Mouse (Mus musculus): ENCODE measurements around the gene Lmf1. TPM values are rescaled to one million over a fixed set of nuclear protein-coding genes. Genes with fewer than 3 reads are reported as not detected.

Lmf1 gene
- polyA plus RNA-seq, 1 experiment from 2014 or later, result 18.8 TPM

DNA sequence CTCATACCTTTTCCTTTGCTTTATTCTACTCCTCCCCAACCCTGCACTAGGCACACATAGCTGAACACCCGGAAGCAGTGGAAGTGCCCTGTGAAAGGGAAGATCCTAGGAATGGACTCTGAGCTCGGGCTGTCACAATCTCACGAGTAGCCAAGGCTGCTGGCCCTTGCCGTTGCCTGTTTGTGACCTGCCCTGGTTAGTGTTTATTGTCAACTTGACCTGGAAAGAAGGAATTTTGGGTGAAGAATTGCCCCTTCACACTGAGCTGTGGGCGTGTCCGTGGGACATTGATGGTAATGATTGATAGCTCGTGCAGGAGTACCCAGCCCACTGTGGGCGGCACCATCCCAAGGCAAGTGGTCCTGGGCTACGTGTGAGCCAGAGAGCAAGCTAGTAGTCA lies 5.8 kb downstream of the Lmf1 start:
- no peaks in the 10 kb centered on the region for H3K27me3 ChIP-seq (replicated peaks; ENCODE audit: control insufficient read depth, insufficient read depth, low read length)
- 95% methylated on average over 9 of the region's 9 CpGs for WGBS
- DNase-seq (ENCODE audit: low spot score) (no peak), ATAC-seq (no peak)
- H3K4me3 ChIP-seq (ENCODE audit: low read depth, low read length), result no peak overlapping the region
- peaks cover 3% of the 10 kb centered on the region; the same call in 1 of the 2 replicates for H3K4me1 ChIP-seq (ENCODE audit: control insufficient read depth, insufficient read depth, low read length)
- H3K36me3 ChIP-seq (ENCODE audit: control insufficient read depth, insufficient read depth, low read length), result peaks cover 35% of the 10 kb centered on the region
- H3K9ac ChIP-seq (ENCODE audit: low read length), result no peak overlapping the region
- H3K4me2 ChIP-seq (ENCODE audit: low read length), result no peak overlapping the region
- no peak overlapping the region for H3K27ac ChIP-seq (ENCODE audit: low read depth, low read length)
- H3K9me3 ChIP-seq (replicated peaks; ENCODE audit: control insufficient read depth, low read length), result no peaks in the 10 kb centered on the region

GRCm38 (mm10) chr17:25590068-25590467 lies 11.2 kb downstream of the Lmf1 start:
- ATAC-seq, result no peak
- 95% methylated on average over 6 of the region's 6 CpGs for WGBS
- no peak overlapping the region for H3K4me3 ChIP-seq (ENCODE audit: low read depth, low read length)
- DNase-seq (ENCODE audit: low spot score), result no peak
- no peaks in the 10 kb centered on the region for H3K27me3 ChIP-seq (replicated peaks; ENCODE audit: control insufficient read depth, insufficient read depth, low read length)
- peaks cover 33% of the 10 kb centered on the region for H3K36me3 ChIP-seq (ENCODE audit: control insufficient read depth, insufficient read depth, low read length)
- peaks cover 3% of the 10 kb centered on the region; the same call in 1 of the 2 replicates for H3K4me1 ChIP-seq (ENCODE audit: control insufficient read depth, insufficient read depth, low read length)
- no peaks in the 10 kb centered on the region for H3K9me3 ChIP-seq (replicated peaks; ENCODE audit: control insufficient read depth, low read length)
- no peak overlapping the region for H3K4me2 ChIP-seq (ENCODE audit: low read length)
- H3K9ac ChIP-seq (ENCODE audit: low read length), result no peak overlapping the region
- no peak overlapping the region for H3K27ac ChIP-seq (ENCODE audit: low read depth, low read length)

DNA sequence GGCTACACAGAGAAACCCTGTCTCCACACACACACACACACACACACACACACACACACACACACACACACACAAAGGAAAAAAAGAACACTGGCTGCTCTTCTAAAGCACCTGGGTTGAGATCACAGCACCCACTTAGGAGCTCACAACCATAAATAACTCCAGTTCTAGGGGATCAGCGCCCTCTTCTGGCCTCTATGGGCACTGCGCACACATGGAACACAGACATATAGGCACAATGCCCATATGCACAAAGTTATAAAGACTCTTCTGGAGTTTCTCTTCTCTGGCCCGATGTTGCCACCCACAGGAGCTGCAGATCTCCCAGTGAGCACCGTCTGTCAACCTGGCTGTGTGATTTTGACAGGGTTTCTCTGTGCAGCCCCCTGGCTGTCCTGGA lies 12.1 kb downstream of the Lmf1 start:
- 82% methylated on average over 4 of the region's 4 CpGs for WGBS
- Histone ChIP-seq H3K27ac (ENCODE audit: low read depth, low read length) (no peak overlapping the region), H3K4me3 (ENCODE audit: low read depth, low read length) (no peak overlapping the region), H3K36me3 (ENCODE audit: control insufficient read depth, insufficient read depth, low read length) (peaks cover 26% of the 10 kb centered on the region), H3K27me3 (replicated peaks; ENCODE audit: control insufficient read depth, insufficient read depth, low read length) (no peaks in the 10 kb centered on the region), H3K4me1 (ENCODE audit: control insufficient read depth, insufficient read depth, low read length) (peaks cover 3% of the 10 kb centered on the region; the same call in 1 of the 2 replicates), H3K9me3 (replicated peaks; ENCODE audit: control insufficient read depth, low read length) (no peaks in the 10 kb centered on the region), H3K9ac (ENCODE audit: low read length) (no peak overlapping the region), H3K4me2 (ENCODE audit: low read length) (no peak overlapping the region)
- ATAC-seq (no peak), DNase-seq (ENCODE audit: low spot score) (no peak)

- Histone ChIP-seq H3K27me3 (replicated peaks; ENCODE audit: control insufficient read depth, insufficient read depth, low read length) (no peaks in the 10 kb centered on the region), H3K36me3 (ENCODE audit: control insufficient read depth, insufficient read depth, low read length) (peaks cover 23% of the 10 kb centered on the region; the same call in 1 of the 2 replicates), H3K4me2 (ENCODE audit: low read length) (no peak overlapping the region), H3K27ac (ENCODE audit: low read depth, low read length) (no peak overlapping the region), H3K9me3 (replicated peaks; ENCODE audit: control insufficient read depth, low read length) (no peaks in the 10 kb centered on the region), H3K9ac (ENCODE audit: low read length) (no peak overlapping the region), H3K4me1 (ENCODE audit: control insufficient read depth, insufficient read depth, low read length) (peaks cover 3% of the 10 kb centered on the region; the same call in 1 of the 2 replicates), H3K4me3 (ENCODE audit: low read depth, low read length) (no peak overlapping the region)
- DNase-seq (ENCODE audit: low spot score) (no peak), ATAC-seq (no peak)
- 93% methylated on average over 6 of the region's 6 CpGs for WGBS
Observed at GRCm38 (mm10) chr17:25592336-25592735, 13.5 kb downstream of the Lmf1 start.

GRCm38 (mm10) chr17:25593411-25594261 lies 14.8 kb downstream of the Lmf1 start:
- 53% methylated on average over 22 of the region's 22 CpGs for WGBS
- no peak overlapping the region for H3K27ac ChIP-seq (ENCODE audit: low read depth, low read length)
- H3K9me3 ChIP-seq (replicated peaks; ENCODE audit: control insufficient read depth, low read length), result no peaks in the 10 kb centered on the region
- no peak overlapping the region for H3K4me2 ChIP-seq (ENCODE audit: low read length)
- no peak for ATAC-seq
- no peaks in the 10 kb centered on the region for H3K27me3 ChIP-seq (replicated peaks; ENCODE audit: control insufficient read depth, insufficient read depth, low read length)
- peaks cover 11% of the 10 kb centered on the region; the same call in 1 of the 2 replicates for H3K36me3 ChIP-seq (ENCODE audit: control insufficient read depth, insufficient read depth, low read length)
- 0 out of 2 replicates have a peak overlapping the region, but pooled peaks have one; percentile 0 for H3K9ac ChIP-seq (ENCODE audit: low read length)
- no peak overlapping the region for H3K4me3 ChIP-seq (ENCODE audit: low read depth, low read length)
- DNase-seq (ENCODE audit: low spot score), result no peak
- H3K4me1 ChIP-seq (ENCODE audit: control insufficient read depth, insufficient read depth, low read length), result peaks cover 3% of the 10 kb centered on the region; the same call in 1 of the 2 replicates

- H3K4me3 ChIP-seq (ENCODE audit: low read depth, low read length), result no peak overlapping the region
- WGBS, result 89% methylated on average over 5 of the region's 5 CpGs
- H3K4me1 ChIP-seq (ENCODE audit: control insufficient read depth, insufficient read depth, low read length), result peaks cover 3% of the 10 kb centered on the region; the same call in 1 of the 2 replicates
- no peak overlapping the region for H3K27ac ChIP-seq (ENCODE audit: low read depth, low read length)
- DNase-seq (ENCODE audit: low spot score), result no peak
- no peak overlapping the region for H3K9ac ChIP-seq (ENCODE audit: low read length)
- H3K4me2 ChIP-seq (ENCODE audit: low read length), result no peak overlapping the region
- H3K9me3 ChIP-seq (replicated peaks; ENCODE audit: control insufficient read depth, low read length), result no peaks in the 10 kb centered on the region
- no peak for ATAC-seq
- H3K36me3 ChIP-seq (ENCODE audit: control insufficient read depth, insufficient read depth, low read length), result peaks cover 5% of the 10 kb centered on the region; the same call in 1 of the 2 replicates
- H3K27me3 ChIP-seq (replicated peaks; ENCODE audit: control insufficient read depth, insufficient read depth, low read length), result no peaks in the 10 kb centered on the region
Observed at GRCm38 (mm10) chr17:25595495-25595894, 16.6 kb downstream of the Lmf1 start.

DNA sequence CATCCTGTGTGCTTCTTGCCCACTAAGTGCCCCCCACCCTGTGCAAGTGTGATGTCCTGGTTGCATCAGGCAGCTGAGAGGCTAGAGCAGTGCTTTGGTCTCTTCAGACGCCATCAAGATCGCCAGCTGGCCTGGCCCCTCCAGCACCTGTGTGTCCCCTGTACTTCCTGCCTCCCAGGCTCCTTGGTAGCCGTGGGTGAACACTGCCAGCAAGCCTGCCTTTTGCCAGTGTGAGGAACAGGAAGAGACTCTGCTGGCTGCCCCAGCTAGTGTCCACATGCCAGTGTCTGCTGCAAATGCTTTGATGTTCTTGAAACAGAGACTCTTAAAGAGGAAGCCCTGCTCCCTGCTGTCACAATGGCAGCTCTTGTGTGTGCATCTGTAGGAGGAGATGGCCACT lies 18.7 kb downstream of the Lmf1 start:
- no peaks in the 10 kb centered on the region for H3K27me3 ChIP-seq (replicated peaks; ENCODE audit: control insufficient read depth, insufficient read depth, low read length)
- H3K4me2 ChIP-seq (ENCODE audit: low read length), result no peak overlapping the region
- no peak overlapping the region for H3K4me3 ChIP-seq (ENCODE audit: low read depth, low read length)
- no peaks in the 10 kb centered on the region for H3K9me3 ChIP-seq (replicated peaks; ENCODE audit: control insufficient read depth, low read length)
- 68% methylated on average over 3 of the region's 3 CpGs for WGBS
- H3K4me1 ChIP-seq (ENCODE audit: control insufficient read depth, insufficient read depth, low read length), result peaks cover 3% of the 10 kb centered on the region; the same call in 1 of the 2 replicates
- no peak overlapping the region for H3K27ac ChIP-seq (ENCODE audit: low read depth, low read length)
- H3K9ac ChIP-seq (ENCODE audit: low read length), result no peak overlapping the region
- 0 out of 2 replicates have a peak, but pooled peaks cover 5% of the 10 kb centered on the region for H3K36me3 ChIP-seq (ENCODE audit: control insufficient read depth, insufficient read depth, low read length)
- no peak for DNase-seq (ENCODE audit: low spot score)
- no peak for ATAC-seq

DNA sequence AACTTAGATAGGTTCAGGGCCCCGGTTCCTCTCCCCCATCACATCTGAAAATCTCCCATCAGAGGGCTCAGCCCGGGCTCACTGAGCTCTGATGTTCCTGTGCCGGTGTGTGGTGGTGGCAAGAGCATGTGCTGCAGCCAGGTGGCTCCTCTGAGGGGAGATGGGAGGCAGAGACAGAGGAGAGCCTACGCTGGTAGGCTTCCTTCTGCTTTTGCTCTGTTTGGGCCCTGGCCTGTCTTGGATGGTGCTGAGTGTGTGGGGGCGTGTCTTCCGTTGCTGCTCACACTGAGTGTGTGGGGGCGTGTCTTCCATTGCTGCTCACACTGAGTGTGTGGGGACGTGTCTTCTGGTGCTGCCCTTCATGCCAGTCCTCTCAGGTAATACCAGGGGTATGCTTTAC lies 23.5 kb downstream of the Lmf1 start:
- Histone ChIP-seq H3K27ac (ENCODE audit: low read depth, low read length) (no peak overlapping the region), H3K9me3 (replicated peaks; ENCODE audit: control insufficient read depth, low read length) (no peaks in the 10 kb centered on the region), H3K4me2 (ENCODE audit: low read length) (no peak overlapping the region), H3K4me3 (ENCODE audit: low read depth, low read length) (no peak overlapping the region), H3K4me1 (ENCODE audit: control insufficient read depth, insufficient read depth, low read length) (no peaks in the 10 kb centered on the region), H3K36me3 (ENCODE audit: control insufficient read depth, insufficient read depth, low read length) (no peaks in the 10 kb centered on the region), H3K9ac (ENCODE audit: low read length) (no peak overlapping the region), H3K27me3 (replicated peaks; ENCODE audit: control insufficient read depth, insufficient read depth, low read length) (no peaks in the 10 kb centered on the region)
- 78% methylated on average over 8 of the region's 8 CpGs for WGBS
- ATAC-seq (no peak), DNase-seq (ENCODE audit: low spot score) (no peak)

DNA sequence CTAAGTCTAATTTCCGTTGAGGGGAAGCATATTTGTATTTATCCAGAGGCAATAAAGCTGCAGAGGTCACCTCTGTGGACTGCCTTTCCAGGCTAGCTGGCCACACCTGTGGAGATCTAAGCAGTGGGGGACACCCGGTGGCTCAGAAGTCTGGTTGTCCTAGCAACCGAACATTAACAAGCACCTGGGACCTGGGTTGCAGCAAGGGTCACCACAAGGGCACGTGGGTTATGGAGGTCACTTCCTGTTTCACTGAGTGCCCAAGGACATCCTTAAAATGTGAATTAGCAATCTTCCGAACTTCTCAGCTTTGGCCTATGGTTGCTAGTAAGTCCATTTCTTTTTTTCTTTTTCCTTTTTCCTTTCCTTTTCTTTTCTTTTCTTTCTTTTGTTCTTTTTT lies 25.3 kb downstream of the Lmf1 start:
- H3K4me1 ChIP-seq (ENCODE audit: control insufficient read depth, insufficient read depth, low read length), result peaks cover 12% of the 10 kb centered on the region

More for the DNA sequence above, 25.3 kb downstream of the Lmf1 start:
- Histone ChIP-seq H3K4me3 (ENCODE audit: low read depth, low read length) (no peak overlapping the region), H3K9me3 (replicated peaks; ENCODE audit: control insufficient read depth, low read length) (no peaks in the 10 kb centered on the region), H3K4me2 (ENCODE audit: low read length) (no peak overlapping the region), H3K9ac (ENCODE audit: low read length) (no peak overlapping the region), H3K27me3 (replicated peaks; ENCODE audit: control insufficient read depth, insufficient read depth, low read length) (no peaks in the 10 kb centered on the region), H3K36me3 (ENCODE audit: control insufficient read depth, insufficient read depth, low read length) (no peaks in the 10 kb centered on the region), H3K27ac (ENCODE audit: low read depth, low read length) (no peak overlapping the region)
- DNase-seq (ENCODE audit: low spot score) (no peak), ATAC-seq (no peak)
- 67% methylated on average over 5 of the region's 5 CpGs for WGBS

Data from forebrain, embryonic 14.5 days (tissue).